Mouse (Mus musculus) midbrain, embryonic 13.5 days (tissue): Measurements from ENCODE around the gene Cdyl. TPM values are rescaled to one million over a fixed set of nuclear protein-coding genes. Genes with fewer than 3 reads are reported as not detected.
"Not testable (repeated sequence)": the region's sequence is repeated elsewhere in the genome, so short reads cannot be mapped to it uniquely, and the experiment has no call there.

Experiments
- ATAC-seq: fragments of 200-750 bp; cut with Nextera tagmentation; 2 replicates; pipeline ENCODE4 v1.8.0; 2017; ENCODE audit warnings: mild to moderate bottlenecking, moderate TSS enrichment, moderate library complexity
- H3K27ac ChIP-seq: fragments of 300-500 bp; sonication (generic); 2 replicates; pipeline ENCODE4 v1.5.1; 2015; ENCODE audit warnings: inconsistent platforms, mild to moderate bottlenecking, moderate library complexity
- H3K27me3 ChIP-seq: fragments of 300-500 bp; sonication (generic); 2 replicates; pipeline ENCODE4 v1.6.1; 2015; ENCODE audit warnings: mild to moderate bottlenecking, inconsistent platforms
- H3K36me3 ChIP-seq: fragments of 300-500 bp; sonication (generic); 2 replicates; pipeline ENCODE4 v1.6.1; 2015; ENCODE audit warnings: mild to moderate bottlenecking, inconsistent platforms
- H3K4me1 ChIP-seq: fragments of 300-500 bp; sonication (generic); replicated peaks from 2 replicates; pipeline ENCODE4 v1.6.1; 2015; ENCODE audit warnings: inconsistent platforms
- H3K4me2 ChIP-seq: fragments of 300-500 bp; sonication (generic); replicated peaks from 2 replicates; pipeline ENCODE4 v1.6.1; 2015; ENCODE audit warnings: moderate library complexity, mild to moderate bottlenecking, inconsistent platforms
- H3K4me3 ChIP-seq: fragments of 300-500 bp; sonication (generic); replicated peaks from 2 replicates; pipeline ENCODE4 v1.5.1; 2015; ENCODE audit warnings: mild to moderate bottlenecking, inconsistent platforms
- H3K9ac ChIP-seq: fragments of 300-500 bp; sonication (generic); replicated peaks from 2 replicates; pipeline ENCODE4 v1.6.1; 2015; ENCODE audit warnings: mild to moderate bottlenecking, inconsistent platforms
- H3K9me3 ChIP-seq: fragments of 300-500 bp; sonication (generic); 2 replicates; pipeline ENCODE4 v1.6.1; 2016; ENCODE audit warnings: mild to moderate bottlenecking, inconsistent platforms
- WGBS: fragments of 180-500 bp; shearing (Covaris S2); methylation state at CpG from one replicate; pipeline ENCODE4 v1.1.7; 2015; 5-methylcytosine and 5-hydroxymethylcytosine counted together
- polyA plus RNA-seq: library from polyadenylated mRNA; unstranded; fragments of >200 nt; fragmentation: Nextera tagmentation; extraction: Ambion mirVana; gene quantifications from 2 replicates; pipeline ENCODE4 v1.2.1, GENCODE M21; 2015

Gene Cdyl
- polyA plus RNA-seq, 1 experiment from 2014 or later, result 5.3 TPM

GRCm38 (mm10) chr13:35833941-35834340 is 174.3 kb downstream of the Cdyl start:
- H3K27ac ChIP-seq, result no peak overlapping the region
- no peaks in the 10 kb centered on the region for H3K27me3 ChIP-seq
- H3K4me3 ChIP-seq, result no peak overlapping the region
- H3K4me2 ChIP-seq, result no peak overlapping the region
- H3K9me3 ChIP-seq, result no peaks in the 10 kb centered on the region
- WGBS, result 52% methylated on average over 6 of the region's 6 CpGs
- H3K4me1 ChIP-seq, result peaks cover 12% of the 10 kb centered on the region
- H3K9ac ChIP-seq, result no peak overlapping the region
- ATAC-seq, result no peak
- no peaks in the 10 kb centered on the region for H3K36me3 ChIP-seq

DNA sequence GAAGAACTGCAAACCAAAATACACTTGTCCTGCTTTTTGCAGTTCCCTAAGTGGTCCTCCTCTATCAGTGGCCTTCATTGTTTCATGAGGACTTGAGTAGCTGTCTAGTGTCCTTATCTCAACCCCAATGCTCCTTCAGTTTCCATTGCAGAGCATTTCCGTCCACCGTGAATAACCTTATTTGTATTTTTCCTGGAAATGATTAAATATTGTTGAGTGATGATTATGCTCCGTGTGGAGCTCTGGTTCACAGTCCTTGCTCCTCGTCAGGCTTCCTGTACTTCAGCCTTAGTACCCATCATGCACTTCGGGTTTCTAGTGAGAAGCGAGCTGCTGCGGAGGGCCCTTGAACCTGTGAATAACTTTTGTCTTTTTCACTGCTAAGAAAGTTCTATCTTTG is 176.0 kb downstream of the Cdyl start:
- H3K4me3 ChIP-seq, result no peak overlapping the region

GRCm38 (mm10) chr13:35836501-35836900 is 176.9 kb downstream of the Cdyl start:
- H3K36me3 ChIP-seq, H3K9me3 ChIP-seq, H3K9ac ChIP-seq, H3K4me3 ChIP-seq, H3K27ac ChIP-seq, H3K27me3 ChIP-seq, ATAC-seq, H3K4me2 ChIP-seq: not testable (repeated sequence)
- H3K4me1 ChIP-seq, result peaks cover 12% of the 10 kb centered on the region
- 94% methylated on average over 7 of the region's 7 CpGs for WGBS

More for the DNA sequence above, 176.0 kb downstream of the Cdyl start:
- WGBS, result 90% methylated on average over 7 of the region's 7 CpGs
- ATAC-seq, result no peak
- peaks cover 12% of the 10 kb centered on the region for H3K4me1 ChIP-seq
- no peak overlapping the region for H3K9ac ChIP-seq
- H3K9me3 ChIP-seq, result no peaks in the 10 kb centered on the region
- H3K4me2 ChIP-seq, result no peak overlapping the region
- no peaks in the 10 kb centered on the region for H3K36me3 ChIP-seq
- H3K27ac ChIP-seq, result no peak overlapping the region
- H3K27me3 ChIP-seq, result no peaks in the 10 kb centered on the region

- Histone ChIP-seq H3K4me2 (no peak overlapping the region), H3K9me3 (no peaks in the 10 kb centered on the region), H3K36me3 (no peaks in the 10 kb centered on the region), H3K27ac (no peak overlapping the region), H3K4me3 (no peak overlapping the region), H3K4me1 (peaks cover 6% of the 10 kb centered on the region; the same call in 1 of the 2 replicates), H3K27me3 (no peaks in the 10 kb centered on the region), H3K9ac (no peak overlapping the region)
- WGBS, result 68% methylated on average over 10 of the region's 10 CpGs
- 0 out of 2 replicates have a peak, but pooled peaks have one; percentile 40 for ATAC-seq
These were observed 180.5 kb downstream of the Cdyl start for GRCm38 (mm10) chr13:35840102-35840501.

GRCm38 (mm10) chr13:35843383-35843782 is 183.8 kb downstream of the Cdyl start:
- no peak overlapping the region for H3K9ac ChIP-seq
- H3K4me1 ChIP-seq, result peaks cover 11% of the 10 kb centered on the region; the same call in 1 of the 2 replicates
- H3K27ac ChIP-seq, result no peak overlapping the region
- H3K9me3 ChIP-seq, result no peaks in the 10 kb centered on the region
- 50% methylated on average over 7 of the region's 7 CpGs for WGBS
- no peak for ATAC-seq
- no peak overlapping the region for H3K4me2 ChIP-seq
- H3K27me3 ChIP-seq, result no peaks in the 10 kb centered on the region
- no peaks in the 10 kb centered on the region for H3K36me3 ChIP-seq
- H3K4me3 ChIP-seq, result no peak overlapping the region

DNA sequence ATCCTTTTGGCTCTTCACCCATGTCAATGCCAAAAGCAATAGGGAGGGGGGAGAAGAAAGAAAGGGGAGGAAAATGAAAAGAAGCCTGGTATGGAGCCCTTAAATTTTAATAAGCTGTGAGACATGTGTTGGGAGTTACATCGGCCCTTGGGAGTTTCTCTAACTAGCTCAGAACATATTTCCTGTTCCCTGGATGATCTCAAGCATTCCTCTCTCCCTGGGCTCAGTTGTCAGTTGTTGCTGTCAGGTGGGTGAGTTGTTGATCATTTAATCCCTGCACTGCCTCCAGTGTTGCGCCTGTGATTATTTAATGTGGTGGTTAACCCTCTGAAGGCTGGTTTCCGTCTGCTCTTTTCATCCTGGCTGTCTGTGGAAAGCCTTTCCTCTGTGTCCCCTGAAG is 185.7 kb downstream of the Cdyl start:
- 67% methylated on average over 3 of the region's 3 CpGs for WGBS
- no peak for ATAC-seq
- Histone ChIP-seq H3K4me1 (peaks cover 11% of the 10 kb centered on the region; the same call in 1 of the 2 replicates), H3K4me2 (no peak overlapping the region), H3K9me3 (no peaks in the 10 kb centered on the region), H3K27me3 (no peaks in the 10 kb centered on the region), H3K9ac (no peak overlapping the region), H3K4me3 (no peak overlapping the region), H3K36me3 (no peaks in the 10 kb centered on the region), H3K27ac (no peak overlapping the region)

DNA sequence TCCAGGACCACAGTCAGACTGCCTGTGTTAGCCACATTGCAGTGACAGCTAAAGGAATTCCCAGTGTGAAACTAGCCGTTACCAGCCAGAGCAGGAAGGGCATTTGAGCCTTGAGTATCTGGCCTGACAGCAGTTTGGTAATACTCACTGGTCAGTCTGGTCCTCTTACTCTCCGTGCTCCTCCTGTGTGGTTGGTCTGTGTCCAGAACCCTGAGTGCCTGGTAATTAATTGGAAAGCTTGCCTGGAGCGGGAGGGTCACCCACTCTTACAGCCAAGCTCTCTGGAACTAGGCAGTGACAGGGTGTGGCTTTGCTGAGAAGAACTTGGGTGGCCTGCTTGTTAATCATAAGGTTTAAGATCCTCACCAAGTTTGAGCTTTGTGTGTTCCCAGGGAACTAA is 189.1 kb downstream of the Cdyl start:
- ATAC-seq, result no peak
- H3K4me3 ChIP-seq, result no peak overlapping the region
- H3K27me3 ChIP-seq, result no peaks in the 10 kb centered on the region
- no peaks in the 10 kb centered on the region for H3K36me3 ChIP-seq
- no peak overlapping the region for H3K9ac ChIP-seq
- no peak overlapping the region for H3K4me2 ChIP-seq
- no peaks in the 10 kb centered on the region for H3K9me3 ChIP-seq
- H3K27ac ChIP-seq, result no peak overlapping the region
- WGBS, result 93% methylated on average over 3 of the region's 3 CpGs
- H3K4me1 ChIP-seq, result peaks cover 7% of the 10 kb centered on the region; the same call in 1 of the 2 replicates

GRCm38 (mm10) chr13:35851581-35851980 is 191.9 kb downstream of the Cdyl start:
- H3K36me3 ChIP-seq, result no peaks in the 10 kb centered on the region
- no peak for ATAC-seq
- 96% methylated on average over 6 of the region's 6 CpGs for WGBS

DNA sequence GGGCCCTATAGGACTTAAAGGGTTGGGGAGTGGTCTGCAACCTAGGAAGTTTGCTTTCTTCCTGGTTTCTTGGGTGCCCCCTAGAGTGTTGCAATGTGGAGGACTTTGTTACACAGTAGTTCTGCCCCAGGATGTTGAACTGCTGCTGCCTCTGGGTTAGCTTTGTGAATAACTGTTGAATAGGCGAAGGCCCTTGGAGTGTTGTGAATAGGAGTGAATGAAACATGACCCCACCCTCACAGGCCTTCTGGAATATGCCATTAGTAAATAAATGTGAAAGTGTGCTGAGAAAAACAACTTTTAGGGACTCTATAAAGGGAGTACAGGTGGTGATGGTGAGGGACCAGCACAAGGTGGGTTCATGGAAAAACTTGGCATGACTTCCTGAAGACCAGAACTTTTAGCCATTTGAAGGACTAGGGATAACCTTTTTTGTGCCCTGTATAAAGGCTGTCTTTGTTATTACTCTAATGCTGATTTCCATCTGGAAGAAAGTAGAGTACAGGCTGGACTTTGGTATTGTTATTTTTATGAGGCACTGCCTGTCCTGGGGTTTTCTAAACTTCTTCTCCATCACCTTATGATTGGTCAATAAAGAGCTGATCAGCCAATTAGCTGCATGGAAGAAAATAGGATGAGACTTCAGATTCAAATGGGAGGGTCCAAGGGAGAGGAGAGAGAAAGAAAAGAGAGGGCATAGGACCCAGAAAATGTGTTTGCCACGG is 193.4 kb downstream of the Cdyl start:
- Histone ChIP-seq H3K9ac (no peak overlapping the region), H3K27ac (no peak overlapping the region), H3K4me1 (no peaks in the 10 kb centered on the region), H3K9me3 (no peaks in the 10 kb centered on the region), H3K4me2 (no peak overlapping the region), H3K36me3 (0 out of 2 replicates have a peak, but pooled peaks cover 3% of the 10 kb centered on the region), H3K4me3 (no peak overlapping the region), H3K27me3 (no peaks in the 10 kb centered on the region)
- ATAC-seq, result no peak
- WGBS, result 72% methylated on average over 2 of the region's 2 CpGs

More at GRCm38 (mm10) chr13:35851581-35851980, 191.9 kb downstream of the Cdyl start:
- Histone ChIP-seq H3K9me3 (no peaks in the 10 kb centered on the region), H3K9ac (no peak overlapping the region), H3K27me3 (no peaks in the 10 kb centered on the region), H3K4me2 (no peak overlapping the region), H3K4me1 (no peaks in the 10 kb centered on the region), H3K27ac (no peak overlapping the region), H3K4me3 (no peak overlapping the region)

- no peak for ATAC-seq
- H3K4me2 ChIP-seq, result no peak overlapping the region
- H3K9me3 ChIP-seq, result no peaks in the 10 kb centered on the region
- no peaks in the 10 kb centered on the region for H3K4me1 ChIP-seq
- no peak overlapping the region for H3K27ac ChIP-seq
- H3K27me3 ChIP-seq, result no peaks in the 10 kb centered on the region
- H3K36me3 ChIP-seq, result 0 out of 2 replicates have a peak, but pooled peaks cover 3% of the 10 kb centered on the region
- 77% methylated on average over 7 of the region's 7 CpGs for WGBS
- H3K9ac ChIP-seq, result no peak overlapping the region
- no peak overlapping the region for H3K4me3 ChIP-seq
These were observed 197.9 kb downstream of the Cdyl start for GRCm38 (mm10) chr13:35857486-35857885.

DNA sequence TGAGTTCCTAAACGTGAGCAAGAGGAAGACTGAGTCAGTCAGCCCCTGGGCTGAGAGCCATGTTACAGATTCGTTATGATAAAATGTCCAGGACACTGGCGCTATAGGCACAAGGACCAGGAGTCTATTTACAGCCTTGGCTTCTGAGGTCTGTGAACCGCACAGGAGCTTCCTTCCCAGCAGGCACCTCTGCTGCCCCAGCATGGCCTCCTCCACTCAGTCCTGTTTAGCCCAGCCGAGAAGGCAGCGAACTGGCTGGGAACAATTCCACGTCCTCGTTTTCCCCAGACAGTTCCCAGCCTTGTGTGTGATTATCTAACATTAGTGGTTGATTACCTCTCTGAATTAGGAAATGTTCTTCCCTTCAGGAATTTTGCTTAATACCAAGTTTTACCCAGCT is 201.3 kb downstream of the Cdyl start:
- no peaks in the 10 kb centered on the region for H3K4me1 ChIP-seq
- WGBS, result 84% methylated on average over 8 of the region's 8 CpGs
- H3K9me3 ChIP-seq, result no peaks in the 10 kb centered on the region
- H3K9ac ChIP-seq, result no peak overlapping the region
- H3K4me3 ChIP-seq, result no peak overlapping the region
- peaks cover 3% of the 10 kb centered on the region; the same call in 1 of the 2 replicates for H3K36me3 ChIP-seq
- H3K27ac ChIP-seq, result no peak overlapping the region
- ATAC-seq, result no peak
- H3K27me3 ChIP-seq, result no peaks in the 10 kb centered on the region
- H3K4me2 ChIP-seq, result no peak overlapping the region

GRCm38 (mm10) chr13:35870659-35871058 is 211.0 kb downstream of the Cdyl start:
- no peak overlapping the region for H3K27ac ChIP-seq
- no peaks in the 10 kb centered on the region for H3K27me3 ChIP-seq
- no peaks in the 10 kb centered on the region for H3K9me3 ChIP-seq
- H3K4me1 ChIP-seq, result no peaks in the 10 kb centered on the region
- no peak overlapping the region for H3K4me3 ChIP-seq
- no peak overlapping the region for H3K4me2 ChIP-seq
- peaks cover 2% of the 10 kb centered on the region; the same call in 1 of the 2 replicates for H3K36me3 ChIP-seq
- ATAC-seq, result no peak
- 93% methylated on average over 8 of the region's 8 CpGs for WGBS
- H3K9ac ChIP-seq, result no peak overlapping the region
